Mouse (Mus musculus) kidney, postnatal 10 days (tissue): ENCODE data around the gene Nnmt.

Experiments used
- DNase-seq: peaks from one replicate; pipeline ENCODE4 v3.0.0; 2021; ENCODE audit warnings: mixed read lengths

Nnmt gene

DNA sequence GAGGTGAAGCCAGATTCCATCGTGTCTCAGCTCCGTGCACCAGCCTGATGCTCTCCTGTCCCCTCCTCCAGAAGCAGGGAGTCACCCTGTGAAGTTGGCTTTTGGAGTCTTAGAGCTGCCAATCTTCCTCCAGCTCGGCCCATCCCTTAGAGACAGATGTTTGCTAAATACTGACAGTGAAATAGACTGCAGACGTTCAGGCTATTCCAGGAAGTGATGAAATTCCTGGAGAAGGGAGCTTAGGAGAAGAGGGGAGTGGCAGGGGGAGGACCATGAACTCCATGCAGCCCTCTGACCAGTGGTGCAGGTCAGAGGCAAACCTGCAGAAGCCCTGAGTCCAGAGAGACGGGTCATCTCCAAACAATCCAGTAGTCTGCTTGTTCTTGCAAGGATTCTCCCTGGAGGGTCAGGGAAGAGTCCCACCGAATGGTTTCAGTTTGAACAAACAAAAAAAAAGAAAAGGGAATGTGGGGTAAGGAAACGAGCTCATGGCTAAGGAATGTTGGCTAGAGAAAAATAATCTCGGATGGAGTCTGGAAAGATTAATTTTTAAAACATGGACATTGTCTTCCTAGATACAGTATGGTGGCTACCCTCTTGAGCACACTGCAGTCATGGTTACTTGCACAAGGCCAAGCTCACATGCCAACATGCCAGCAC lies at the start of gene Nnmt:
TSS of gene Nnmt (minus strand) at position 215 of the 660 bp plus-strand sequence.
- peak; percentile 15 for DNase-seq

DNA sequence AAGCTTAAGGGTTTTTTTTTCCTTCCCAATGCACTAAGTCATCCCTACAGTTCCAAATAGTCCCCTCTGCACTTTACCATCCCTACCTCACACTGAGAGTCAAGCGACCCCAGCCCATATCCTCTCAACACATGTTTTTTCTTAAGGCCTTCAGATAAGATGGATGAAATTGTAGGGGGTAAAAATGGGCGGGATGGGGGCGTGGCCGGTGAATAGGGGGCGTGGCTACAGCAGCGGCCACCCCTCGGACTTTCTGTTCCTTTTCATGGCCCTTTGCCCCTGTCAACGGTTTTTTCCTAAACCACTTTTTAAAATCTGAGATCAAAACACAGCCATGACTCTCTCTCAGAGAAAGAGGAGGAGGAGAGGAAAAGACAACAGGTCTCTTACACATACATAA lies 49.8 kb upstream of the Nnmt start:
- no peak for DNase-seq

- DNase-seq = no peak
Measured at GRCm38 (mm10) chr9:48653399-48654070, 48.6 kb upstream of the Nnmt start.

DNA sequence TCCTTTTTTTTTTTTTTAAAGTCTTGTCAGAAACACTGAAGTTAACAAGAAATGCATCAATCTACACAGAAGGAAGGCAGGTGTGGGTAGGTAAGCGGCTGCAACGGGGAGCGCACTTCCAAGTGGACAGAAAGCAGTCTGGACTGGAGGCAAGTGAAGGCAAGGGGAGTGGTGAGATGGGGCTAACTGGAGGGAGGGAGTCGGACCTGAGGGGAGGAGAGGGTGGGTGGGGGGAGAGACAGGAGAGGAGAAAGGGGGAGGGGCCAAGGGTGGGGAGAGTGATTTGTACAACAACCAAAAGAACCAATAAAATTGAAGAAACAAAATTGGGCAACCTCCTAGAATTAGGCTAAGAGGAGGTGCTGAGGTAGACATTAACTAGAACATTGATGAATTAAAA lies 47.1 kb upstream of the Nnmt start:
- no peak for DNase-seq

DNA sequence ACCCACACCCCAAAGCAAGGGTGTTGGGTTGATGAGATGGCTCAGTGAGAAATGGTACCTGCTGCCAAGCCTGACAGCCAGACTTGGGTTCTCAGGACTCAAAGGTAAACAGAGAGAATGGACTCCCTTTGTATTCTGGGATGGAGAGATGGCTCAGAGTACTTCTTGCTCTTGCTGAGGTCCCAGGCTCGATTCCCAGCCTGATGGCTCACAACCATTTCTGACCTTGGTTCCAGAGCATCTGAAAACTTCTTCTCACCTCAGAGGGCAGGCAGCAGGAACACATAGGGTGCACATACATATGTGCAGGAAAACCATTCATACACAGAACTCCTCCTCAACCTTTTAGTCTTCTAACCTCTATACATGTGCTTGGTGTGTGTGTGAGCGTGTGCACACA lies 45.9 kb upstream of the Nnmt start:
- no peak for DNase-seq

- peak; percentile 3 for DNase-seq
Measured at GRCm38 (mm10) chr9:48649851-48650685, 45.1 kb upstream of the Nnmt start.

- DNase-seq = peak; percentile 50
Measured at GRCm38 (mm10) chr9:48649098-48649766, 44.3 kb upstream of the Nnmt start.

DNA sequence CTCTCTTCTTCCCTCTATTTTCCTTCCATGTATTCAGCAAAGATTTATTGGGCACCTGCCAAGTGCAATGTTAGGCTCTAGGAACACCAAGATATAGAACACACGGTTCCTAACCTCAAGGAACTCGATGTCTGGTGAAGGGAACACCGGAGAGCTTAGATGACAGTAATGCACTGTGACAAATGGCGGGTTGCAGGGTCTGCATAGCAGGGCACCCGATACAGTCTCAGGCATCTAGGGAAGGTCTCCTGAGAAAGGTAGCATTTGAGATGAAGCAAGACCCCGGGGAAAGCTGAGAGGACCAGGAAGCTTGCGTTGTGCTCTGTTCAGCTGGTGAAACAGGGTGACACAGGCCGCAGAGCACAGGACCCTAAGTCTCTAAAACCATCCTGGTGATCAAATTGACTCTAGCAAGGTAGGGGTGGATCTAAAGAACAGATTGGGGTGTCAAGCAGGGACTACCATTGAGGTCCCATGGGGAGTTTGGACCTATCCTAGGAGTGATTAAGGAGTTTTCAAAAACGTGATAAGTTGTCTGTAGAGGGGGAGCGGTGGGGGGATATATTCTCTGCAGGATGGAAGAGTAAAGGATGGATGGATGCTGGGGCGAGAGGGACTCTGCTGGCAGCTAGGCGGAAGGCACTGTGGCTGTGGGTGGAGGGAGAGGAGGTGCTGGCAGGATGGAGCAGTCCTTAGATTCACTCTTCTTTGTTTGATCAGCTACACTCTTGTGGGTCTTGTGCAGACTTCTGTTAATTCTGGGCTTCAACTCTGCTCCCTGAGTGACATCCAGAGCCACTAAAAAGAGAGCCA lies 43.5 kb upstream of the Nnmt start:
- DNase-seq = peak; percentile 4

DNA sequence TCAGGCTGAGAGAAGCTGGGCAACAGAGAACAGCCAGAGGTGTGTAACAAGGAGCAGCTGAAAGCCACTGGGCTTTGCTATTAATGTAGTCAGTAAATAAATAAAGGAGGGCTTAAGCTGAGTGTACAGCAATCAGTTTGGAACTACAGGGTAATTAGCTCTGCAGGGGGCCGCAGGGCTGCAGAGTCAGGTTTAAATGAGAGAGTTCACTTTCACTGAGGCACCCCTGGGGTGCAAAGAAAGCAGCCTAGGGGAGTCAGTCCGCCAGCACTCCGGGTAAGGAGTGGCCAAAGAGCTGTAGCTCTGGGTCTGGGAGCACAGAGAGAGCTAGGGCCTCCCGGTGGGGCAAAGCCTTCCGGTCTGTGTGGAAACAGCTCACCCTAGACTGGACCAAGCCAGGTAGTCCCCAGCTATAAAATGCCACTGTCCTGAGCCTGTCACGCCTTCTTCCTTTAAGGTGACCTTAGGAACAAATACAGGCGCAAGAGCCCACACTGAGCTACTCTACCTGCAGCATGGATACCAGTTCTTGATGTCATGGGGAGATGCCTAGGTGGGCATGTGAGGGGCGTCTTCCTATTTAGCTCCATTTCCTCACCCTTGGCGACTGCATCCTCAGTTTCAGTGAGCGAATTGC lies 42.8 kb upstream of the Nnmt start:
- peak; percentile 13 for DNase-seq

DNA sequence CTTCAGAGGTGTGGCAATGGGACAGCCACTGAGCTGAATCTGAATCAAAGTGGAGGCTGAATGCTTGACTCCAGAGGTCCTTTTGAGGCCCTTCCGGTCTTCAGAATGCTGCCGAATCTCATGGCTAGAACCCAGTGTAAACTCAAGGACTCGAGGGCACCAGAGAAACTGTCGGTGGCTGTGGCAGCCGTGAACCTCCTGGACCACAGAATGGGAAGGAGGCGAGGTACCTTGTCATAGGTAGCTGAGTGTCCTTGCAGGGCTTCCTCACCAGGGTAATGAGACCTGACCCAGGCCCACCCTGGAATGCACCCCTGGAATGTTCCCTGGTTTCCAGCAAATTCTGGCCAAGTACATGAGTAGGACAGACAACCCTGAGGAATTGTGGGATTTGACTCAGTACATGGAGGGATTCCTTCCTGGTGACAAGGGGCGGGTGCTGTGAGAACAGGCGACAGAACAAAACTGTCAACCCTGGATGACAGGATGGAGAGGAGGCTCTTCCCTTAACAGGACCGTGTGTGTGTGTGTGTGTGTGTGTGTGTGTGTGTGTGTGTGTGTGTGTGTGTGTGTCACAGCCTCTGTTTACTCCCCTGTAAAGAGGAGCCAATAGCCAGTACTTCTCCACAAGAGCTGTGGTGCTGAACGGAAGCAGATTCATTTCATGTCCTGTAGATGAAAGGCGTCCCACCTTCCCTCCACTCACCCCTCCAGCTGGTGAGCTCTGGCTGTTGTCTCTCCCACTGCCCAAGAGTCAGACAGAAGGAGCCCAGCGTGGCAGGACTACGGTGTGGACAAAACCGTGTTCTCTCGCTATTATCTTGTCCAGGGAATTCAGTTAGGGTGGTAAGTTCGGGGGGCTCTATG lies 42.1 kb upstream of the Nnmt start:
- DNase-seq = peak; percentile 9

GRCm38 (mm10) chr9:48646251-48646650 lies 41.3 kb upstream of the Nnmt start:
- peak; percentile 79 for DNase-seq

DNA sequence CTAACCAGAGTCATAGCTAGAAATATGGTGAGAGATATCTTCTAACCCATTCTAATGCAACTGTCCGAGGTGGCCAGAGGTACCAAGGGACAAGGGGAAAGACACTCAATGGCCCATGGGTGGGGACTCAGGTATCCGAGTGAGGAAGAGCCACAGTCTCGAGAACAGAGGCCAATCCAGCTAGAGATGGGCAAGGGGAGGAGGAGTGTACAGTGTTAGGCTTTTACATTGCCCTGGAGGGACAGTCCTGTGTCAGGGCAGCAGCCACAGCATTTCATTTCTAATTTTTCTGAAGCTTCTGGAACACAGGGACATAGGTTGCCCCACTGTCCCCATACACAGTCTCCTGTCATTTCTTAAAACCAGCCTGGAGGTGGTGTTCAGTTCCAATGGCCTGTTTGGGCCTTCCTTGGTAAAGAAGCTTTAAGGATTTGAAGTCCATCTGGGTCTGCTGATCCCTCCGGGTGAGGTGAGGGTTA lies 40.7 kb upstream of the Nnmt start:
- DNase-seq = no peak

- peak; percentile 49 for DNase-seq
Measured at GRCm38 (mm10) chr9:48644926-48645647, 40.1 kb upstream of the Nnmt start.

- no peak for DNase-seq
Measured at GRCm38 (mm10) chr9:48644376-48644775, 39.4 kb upstream of the Nnmt start.

GRCm38 (mm10) chr9:48641636-48642035 lies 36.7 kb upstream of the Nnmt start:
- DNase-seq = peak; percentile 1

- peak; percentile 1 for DNase-seq
Measured at GRCm38 (mm10) chr9:48640881-48641280, 35.9 kb upstream of the Nnmt start.

- DNase-seq = no peak
Measured at GRCm38 (mm10) chr9:48638176-48638803, 33.3 kb upstream of the Nnmt start.

GRCm38 (mm10) chr9:48637161-48637560 lies 32.2 kb upstream of the Nnmt start:
- no peak for DNase-seq
